Mouse (Mus musculus) ES-Bruce4 (cell line): ENCODE results near the gene Osgep.

Source experiments
- CTCF ChIP-seq: IDR thresholded peaks from one replicate; pipeline ENCODE4 v1.8.1; 2011; ENCODE audit warnings: low read depth, low read length
- EP300 ChIP-seq: IDR thresholded peaks from 2 replicates; pipeline ENCODE4 v1.6.1; 2011; ENCODE audit warnings: low read depth, low read length; ENCODE audit not compliant: insufficient read depth
- POLR2A ChIP-seq: IDR thresholded peaks from one replicate; pipeline ENCODE4 v1.8.1; 2011; ENCODE audit warnings: low read length; ENCODE audit not compliant: insufficient read depth

GRCm38 (mm10) chr14:50924281-50925064, at the start of gene Osgep, which contains the start of gene Apex1:
- no peak for TF ChIP-seq CTCF
- peak; percentile 83 for TF ChIP-seq POLR2A
- peak; percentile 54; the same call in 1 of the 2 replicates for TF ChIP-seq EP300
